In genomic region chr5:76588551-76589283, GRCm38 (mm10) we compare ENCODE assay signal across 7 mouse cellular contexts. TPM values are rescaled to one million over a fixed set of nuclear protein-coding genes. Genes with fewer than 3 reads are reported as not detected.
DNase-seq lines count a peak whose midpoint lies in the region; ATAC-seq and TF ChIP-seq lines count a peak whose summit lies in the region.

Cep135 (plus strand) TSS chr5:76588698.

- H3K36me3 ChIP-seq in intestine, postnatal 0 days (ENCODE audit: control insufficient read depth, insufficient read depth) = peaks cover 10% of the 10 kb centered on the region
- H3K36me3 ChIP-seq in limb, embryonic 10.5 days = peaks cover 22% of the 10 kb centered on the region
- peaks cover 19% of the 10 kb centered on the region for H3K36me3 ChIP-seq in midbrain, embryonic 12.5 days

- no peaks in the 10 kb centered on the region for H3K9me3 ChIP-seq in intestine, postnatal 0 days (ENCODE audit: control insufficient read depth)
- H3K9me3 ChIP-seq in limb, embryonic 10.5 days (replicated peaks) = no peaks in the 10 kb centered on the region
- H3K9me3 ChIP-seq in midbrain, embryonic 12.5 days = no peaks in the 10 kb centered on the region

- ATAC-seq in intestine, postnatal 0 days = peak; percentile 99
- ATAC-seq in midbrain, embryonic 12.5 days (ENCODE audit: low FRiP score, low read depth) = peak; percentile 99

- H3K4me3 ChIP-seq in intestine, postnatal 0 days (ENCODE audit: low read depth, low read length) = peak within 1 kb of the TSS; percentile 85
- H3K4me3 ChIP-seq in limb, embryonic 10.5 days = peak within 1 kb of the TSS; percentile 76
- peak within 1 kb of the TSS; percentile 85 for H3K4me3 ChIP-seq in midbrain, embryonic 12.5 days

- peak within 1 kb of the TSS; percentile 64 for H3K4me2 ChIP-seq in intestine, postnatal 0 days (replicated peaks; ENCODE audit: low read depth)
- peak within 1 kb of the TSS; percentile 67 for H3K4me2 ChIP-seq in midbrain, embryonic 12.5 days (replicated peaks)

- DNase-seq in adrenal gland, postnatal 14 days = peak; percentile 96
- DNase-seq in embryo, embryonic 9.5 days (ENCODE audit: extremely low spot score) = peak; percentile 89
- DNase-seq in gastrocnemius, postnatal 4 days (ENCODE audit: low spot score in 2 of 2) = peak; percentile 87 to 93
- DNase-seq in limb, embryonic 10.5 days (ENCODE audit: low spot score) = peak; percentile 95
- DNase-seq in skeletal muscle tissue, adult 2 months (ENCODE audit: low read depth, low spot score) = peak; percentile 88

- peak within 1 kb of the TSS; percentile 82 for H3K27ac ChIP-seq in intestine, postnatal 0 days (ENCODE audit: low read depth, low read length)
- H3K27ac ChIP-seq in limb, embryonic 10.5 days = peak within 1 kb of the TSS; percentile 96
- H3K27ac ChIP-seq in midbrain, embryonic 12.5 days (replicated peaks) = peak within 1 kb of the TSS; percentile 78

- WGBS in intestine, postnatal 0 days = under 1% methylated on average over 73 of the region's 92 CpGs
- under 1% methylated on average over 92 of the region's 92 CpGs for WGBS in limb, embryonic 10.5 days
- WGBS in midbrain, embryonic 12.5 days = 0% methylated on average over 74 of the region's 92 CpGs

- H3K9ac ChIP-seq in intestine, postnatal 0 days (ENCODE audit: low read depth, low read length) = peak within 1 kb of the TSS; percentile 74
- H3K9ac ChIP-seq in midbrain, embryonic 12.5 days (replicated peaks) = peak within 1 kb of the TSS; percentile 77

- no peaks in the 10 kb centered on the region for H3K4me1 ChIP-seq in intestine, postnatal 0 days (replicated peaks; ENCODE audit: control insufficient read depth, insufficient read depth, low read length)
- peaks cover 9% of the 10 kb centered on the region; the same call in 1 of the 2 replicates for H3K4me1 ChIP-seq in limb, embryonic 10.5 days
- H3K4me1 ChIP-seq in midbrain, embryonic 12.5 days = peaks cover 14% of the 10 kb centered on the region; the same call in 1 of the 2 replicates

- H3K27me3 ChIP-seq in intestine, postnatal 0 days (replicated peaks; ENCODE audit: control insufficient read depth, insufficient read depth, low read length) = no peaks in the 10 kb centered on the region
- no peaks in the 10 kb centered on the region for H3K27me3 ChIP-seq in limb, embryonic 10.5 days (ENCODE audit: low read depth, poor library complexity, severe bottlenecking)
- H3K27me3 ChIP-seq in midbrain, embryonic 12.5 days = no peaks in the 10 kb centered on the region

- TF ChIP-seq CTCF in intestine, postnatal 0 days (IDR thresholded peaks at IDR 0.05; ENCODE audit: low read depth) = peak; percentile 92

RNA-seq across cellular contexts. Expression of gene Cep135, which starts in this region (rescaled TPM):
- total RNA-seq in adrenal gland, postnatal 14 days (2021) = 6.4 and 6.6 TPM in 2 replicates
- 1 to 10 TPM; 4.8 to 5.1 TPM for total RNA-seq in gastrocnemius, postnatal 4 days (2021)
- polyA plus RNA-seq in intestine, postnatal 0 days (2015; fragmentation: Nextera tagmentation; extraction: Ambion mirVana) = 1.9 TPM in 2 replicates
- polyA plus RNA-seq in limb, embryonic 10.5 days (2016; fragmentation: Nextera tagmentation; extraction: Ambion mirVana) = 8.9 and 10.8 TPM in 2 replicates
- 8.0 and 8.7 TPM in 2 replicates for polyA plus RNA-seq in midbrain, embryonic 12.5 days (2016; fragmentation: Nextera tagmentation; extraction: Ambion mirVana)

Comparison
In these comparisons a context has a peak if more than half of its experiments do, and no peak if none do; other contexts are left out.
1. Peak in every context shown above with its lines: DNase-seq, ATAC-seq, H3K4me3 ChIP-seq and H3K27ac ChIP-seq.